Mouse (Mus musculus): Measurements from ENCODE around the gene Phf6. TPM values are rescaled to one million over a fixed set of nuclear protein-coding genes. Genes with fewer than 3 reads are reported as not detected.
"Not testable (repeated sequence)": the region's sequence is repeated elsewhere in the genome, so short reads cannot be mapped to it uniquely, and the experiment has no call there.

The Phf6 gene
- total and polyA plus RNA-seq, 2 experiments from 2014 or later: 43.7 to 54.6 TPM

DNA sequence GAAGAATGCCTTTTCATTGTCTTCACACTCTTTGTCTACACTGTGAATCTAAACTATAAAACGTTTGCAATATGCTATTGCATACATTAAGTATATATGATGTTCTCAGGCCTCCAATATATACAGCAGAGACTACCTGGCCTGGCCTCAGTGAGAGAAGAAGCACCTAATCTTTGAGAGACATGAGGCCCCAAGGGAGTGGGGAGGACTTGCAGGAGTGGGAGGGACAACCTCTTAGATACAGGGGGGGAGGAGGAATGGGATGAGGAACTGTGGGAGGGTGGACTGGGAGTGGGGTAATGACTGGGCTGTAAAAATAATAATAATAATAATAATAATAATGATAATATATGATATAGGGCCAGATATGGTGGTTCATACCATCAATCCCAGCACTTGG lies 66.5 kb downstream of the Phf6 start:
- Histone ChIP-seq H3K4me3 (ENCODE audit: low read depth, low read length) (no peak overlapping the region), H3K9ac (no peak overlapping the region), H3K27me3 (ENCODE audit: insufficient read depth, low read length) (no peaks in the 10 kb centered on the region), H3K36me3 (ENCODE audit: insufficient read depth) (no peaks in the 10 kb centered on the region), H3K4me1 (ENCODE audit: insufficient read depth) (no peaks in the 10 kb centered on the region), H3K9me3 (ENCODE audit: low read length) (no peaks in the 10 kb centered on the region), H3K27ac (ENCODE audit: low read depth, low read length) (no peak overlapping the region), H3K4me2 (ENCODE audit: low read depth) (no peak overlapping the region)
- no peak for TF ChIP-seq CTCF (IDR thresholded peaks at IDR 0.05; ENCODE audit: low read depth)
- DNase-seq (no peak), ATAC-seq (no peak)
- 68% methylated on average over 1 of the region's 1 CpGs for WGBS

- Histone ChIP-seq H3K36me3 (ENCODE audit: insufficient read depth) (no peaks in the 10 kb centered on the region), H3K9ac (no peak overlapping the region), H3K4me2 (ENCODE audit: low read depth) (no peak overlapping the region), H3K9me3 (ENCODE audit: low read length) (no peaks in the 10 kb centered on the region), H3K4me3 (ENCODE audit: low read depth, low read length) (no peak overlapping the region), H3K4me1 (ENCODE audit: insufficient read depth) (no peaks in the 10 kb centered on the region), H3K27me3 (ENCODE audit: insufficient read depth, low read length) (no peaks in the 10 kb centered on the region), H3K27ac (ENCODE audit: low read depth, low read length) (no peak overlapping the region)
- 70% methylated on average over 3 of the region's 3 CpGs for WGBS
- TF ChIP-seq CTCF (IDR thresholded peaks at IDR 0.05; ENCODE audit: low read depth): no peak
- DNase-seq (no peak), ATAC-seq (no peak)
Measured at GRCm38 (mm10) chrX:52981378-52981777, 69.3 kb downstream of the Phf6 start.

GRCm38 (mm10) chrX:52987905-52988783 lies 76.1 kb downstream of the Phf6 start, which contains the start of gene Hprt:
Gene Hprt, plus strand, starts transcription at chrX:52988137.
- H3K9me3 ChIP-seq (ENCODE audit: low read length): no peaks in the 10 kb centered on the region
- WGBS: 20% methylated on average over 66 of the region's 72 CpGs

DNA sequence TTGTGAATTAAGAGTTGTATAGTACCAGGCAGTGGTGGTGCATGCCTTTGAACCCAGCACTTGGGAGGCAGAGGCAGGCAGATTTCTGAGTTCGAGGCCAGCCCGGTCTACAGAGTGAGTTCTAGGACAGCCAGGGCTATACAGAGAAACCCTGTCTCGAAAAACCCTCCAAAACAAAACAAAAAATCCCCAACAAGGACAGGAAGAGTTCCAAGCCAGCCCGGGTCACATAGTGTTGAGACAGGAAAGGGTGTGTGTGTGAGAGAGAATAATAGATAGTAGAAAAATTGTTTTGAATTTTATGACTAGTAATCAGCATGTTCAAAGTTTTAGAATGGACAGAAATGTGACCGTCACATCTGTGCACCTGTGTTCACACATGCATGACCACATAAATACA lies 82.7 kb downstream of the Phf6 start:
- not testable (repeated sequence) for ATAC-seq; H3K9ac ChIP-seq; H3K27me3 ChIP-seq (ENCODE audit: insufficient read depth, low read length); H3K36me3 ChIP-seq (ENCODE audit: insufficient read depth); H3K4me1 ChIP-seq (ENCODE audit: insufficient read depth); H3K9me3 ChIP-seq (ENCODE audit: low read length); DNase-seq; H3K4me2 ChIP-seq (ENCODE audit: low read depth); H3K27ac ChIP-seq (ENCODE audit: low read depth, low read length); H3K4me3 ChIP-seq (ENCODE audit: low read depth, low read length)
- 83% methylated on average over 5 of the region's 5 CpGs for WGBS

More at GRCm38 (mm10) chrX:52987905-52988783, 76.1 kb downstream of the Phf6 start, which contains the start of gene Hprt:
- Histone ChIP-seq H3K4me2 (ENCODE audit: low read depth) (peak within 1 kb of the TSS; percentile 44), H3K27me3 (ENCODE audit: insufficient read depth, low read length) (no peaks in the 10 kb centered on the region), H3K4me3 (ENCODE audit: low read depth, low read length) (peak within 1 kb of the TSS; percentile 54), H3K4me1 (ENCODE audit: insufficient read depth) (no peaks in the 10 kb centered on the region; the same call in none of the 2 replicates), H3K27ac (ENCODE audit: low read depth, low read length) (peak within 1 kb of the TSS; percentile 89), H3K9ac (peak within 1 kb of the TSS; percentile 70), H3K36me3 (ENCODE audit: insufficient read depth) (no peaks in the 10 kb centered on the region)
- TF ChIP-seq CTCF (IDR thresholded peaks at IDR 0.05; ENCODE audit: low read depth): no peak
- peak; percentile 85 for DNase-seq
- peak; percentile 97 for ATAC-seq

GRCm38 (mm10) chrX:53004887-53005286 lies 92.8 kb downstream of the Phf6 start:
- H3K27ac ChIP-seq (ENCODE audit: low read depth, low read length): not testable (repeated sequence)

GRCm38 (mm10) chrX:53006062-53006461 lies 94.0 kb downstream of the Phf6 start:
- peak; percentile 54; the same call in 1 of the 2 replicates for ATAC-seq
- Histone ChIP-seq H3K27ac (ENCODE audit: low read depth, low read length) (no peak overlapping the region), H3K9me3 (ENCODE audit: low read length) (no peaks in the 10 kb centered on the region), H3K4me2 (ENCODE audit: low read depth) (no peak overlapping the region), H3K27me3 (ENCODE audit: insufficient read depth, low read length) (no peaks in the 10 kb centered on the region), H3K4me1 (ENCODE audit: insufficient read depth) (no peaks in the 10 kb centered on the region), H3K4me3 (ENCODE audit: low read depth, low read length) (no peak overlapping the region), H3K36me3 (ENCODE audit: insufficient read depth) (no peaks in the 10 kb centered on the region), H3K9ac (no peak overlapping the region)
- DNase-seq: peak; percentile 74
- WGBS: 56% methylated on average over 3 of the region's 3 CpGs
- TF ChIP-seq CTCF (IDR thresholded peaks at IDR 0.05; ENCODE audit: low read depth): peak; percentile 65

More at GRCm38 (mm10) chrX:53004887-53005286, 92.8 kb downstream of the Phf6 start:
- H3K9me3 ChIP-seq (ENCODE audit: low read length); H3K4me1 ChIP-seq (ENCODE audit: insufficient read depth); H3K9ac ChIP-seq; H3K4me2 ChIP-seq (ENCODE audit: low read depth); ATAC-seq; H3K4me3 ChIP-seq (ENCODE audit: low read depth, low read length); DNase-seq; H3K27me3 ChIP-seq (ENCODE audit: insufficient read depth, low read length); H3K36me3 ChIP-seq (ENCODE audit: insufficient read depth): not testable (repeated sequence)
- 64% methylated on average over 4 of the region's 4 CpGs for WGBS
- TF ChIP-seq CTCF (IDR thresholded peaks at IDR 0.05; ENCODE audit: low read depth): peak; percentile 26; the same call in 1 of the 2 replicates

Other genes starting within 250 kb of the Phf6 start
- 3.2 and 3.4 TPM in 2 replicates for gene Ccdc160, start 121.1 kb upstream of the Phf6 start, total RNA-seq (2014; rRNA removed)
- gene Ccdc160, start 121.1 kb upstream of the Phf6 start, polyA plus RNA-seq (2015; fragmentation: Nextera tagmentation; extraction: Ambion mirVana): 2.7 and 3.3 TPM in 2 replicates
- gene Hprt, start 75.9 kb downstream of the Phf6 start, total RNA-seq (2014; rRNA removed): 59.0 and 66.2 TPM in 2 replicates
- 162 and 177 TPM in 2 replicates for gene Hprt, start 75.9 kb downstream of the Phf6 start, polyA plus RNA-seq (2015; fragmentation: Nextera tagmentation; extraction: Ambion mirVana)